In the genomic region with DNA sequence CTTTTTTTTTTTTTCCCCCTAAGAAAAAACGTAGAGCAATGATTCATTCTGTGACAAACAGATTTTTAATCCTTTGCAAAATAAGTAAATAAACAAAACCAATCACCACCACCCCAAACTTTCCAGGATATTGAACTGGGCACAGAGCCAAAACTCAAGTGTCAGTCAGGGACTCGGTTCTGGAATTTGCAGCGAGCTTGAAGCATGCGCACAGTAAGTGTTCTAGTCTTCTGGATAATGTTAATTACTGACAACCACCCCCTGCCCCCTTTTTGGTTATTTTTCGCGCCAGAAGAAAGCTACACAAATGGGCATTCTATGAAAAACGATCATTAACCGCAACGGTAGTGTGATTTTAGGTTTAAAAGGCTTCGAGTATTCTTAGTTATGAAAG, we compare ENCODE assay signal across 8 mouse cellular contexts. TPM values are rescaled to one million over a fixed set of nuclear protein-coding genes. Genes with fewer than 3 reads are reported as not detected.
DNase-seq lines count a peak whose midpoint lies in the region; ATAC-seq lines count a peak whose summit lies in the region.

No protein-coding gene starts in this region.

- peak overlapping the region; percentile 94 for H3K4me2 ChIP-seq in forebrain, embryonic 13.5 days
- H3K4me2 ChIP-seq in midbrain, embryonic 11.5 days = peak overlapping the region; percentile 59

- H3K9ac ChIP-seq in forebrain, embryonic 13.5 days = peak overlapping the region; percentile 91
- H3K9ac ChIP-seq in midbrain, embryonic 11.5 days (ENCODE audit: low read length) = peak overlapping the region; percentile 83

- H3K4me1 ChIP-seq in forebrain, embryonic 13.5 days = peaks cover 28% of the 10 kb centered on the region
- peaks cover 27% of the 10 kb centered on the region for H3K4me1 ChIP-seq in midbrain, embryonic 11.5 days (ENCODE audit: control insufficient read depth, insufficient read depth, low read length)

- intact Hi-C loops in left cerebral cortex, postnatal 14 days (cut with DNase I) = no loop called here

- DNase-seq in adrenal gland, postnatal 10 days = peak; percentile 27
- DNase-seq in adrenal gland, postnatal 25 days = no peak
- peak; percentile 26 to 41 for DNase-seq in left cerebral cortex, postnatal 14 days (ENCODE audit: low spot score in 2 of 2)
- DNase-seq in left cerebral cortex, adult 8-10 months (ENCODE audit: low spot score in 2 of 2) = no peak
- DNase-seq in kidney, postnatal 36 days = peak; percentile 20 to 35
- no peak for DNase-seq in midbrain, embryonic 11.5 days (ENCODE audit: low spot score, missing footprints)
- DNase-seq in thymus, postnatal 36 days = no peak

- ATAC-seq in forebrain, embryonic 13.5 days = no peak
- no peak for ATAC-seq in midbrain, embryonic 11.5 days (ENCODE audit: low FRiP score)

- peak overlapping the region; percentile 92 for H3K4me3 ChIP-seq in forebrain, embryonic 13.5 days
- H3K4me3 ChIP-seq in midbrain, embryonic 11.5 days (ENCODE audit: low read depth, low read length) = peak overlapping the region; percentile 91

- WGBS in forebrain, embryonic 13.5 days = 0% methylated on average over 10 of the region's 10 CpGs
- under 1% methylated on average over 10 of the region's 10 CpGs for WGBS in midbrain, embryonic 11.5 days

- H3K9me3 ChIP-seq in forebrain, embryonic 13.5 days (replicated peaks) = no peaks in the 10 kb centered on the region
- H3K9me3 ChIP-seq in midbrain, embryonic 11.5 days (ENCODE audit: control insufficient read depth, low read length) = no peaks in the 10 kb centered on the region

- peak overlapping the region; percentile 96 for H3K27ac ChIP-seq in forebrain, embryonic 13.5 days
- H3K27ac ChIP-seq in midbrain, embryonic 11.5 days (ENCODE audit: low read depth, low read length) = peak overlapping the region; percentile 88

- no peaks in the 10 kb centered on the region for H3K36me3 ChIP-seq in forebrain, embryonic 13.5 days (ENCODE audit: poor library complexity, severe bottlenecking)
- no peaks in the 10 kb centered on the region for H3K36me3 ChIP-seq in midbrain, embryonic 11.5 days (ENCODE audit: control insufficient read depth, insufficient read depth, low read length)

- H3K27me3 ChIP-seq in forebrain, embryonic 13.5 days = no peaks in the 10 kb centered on the region
- no peaks in the 10 kb centered on the region for H3K27me3 ChIP-seq in midbrain, embryonic 11.5 days (ENCODE audit: control insufficient read depth, insufficient read depth, low read length)

RNA-seq across cellular contexts. Expression of gene Tent4b, which starts 0.5 kb away (rescaled TPM):
- total RNA-seq in adrenal gland, postnatal 10 days (2021) = 10 to 100 TPM; 25.4 to 30.2 TPM
- total RNA-seq in adrenal gland, postnatal 25 days (2021) = 32.3 and 34.1 TPM in 2 replicates
- 10 to 100 TPM; 32.6 to 36.3 TPM for total RNA-seq in left cerebral cortex, postnatal 14 days (2021)
- total RNA-seq in left cerebral cortex, adult 8-10 months (2022) = 10 to 100 TPM; 35.8 to 39.8 (median 38.2) TPM
- polyA plus RNA-seq in forebrain, embryonic 13.5 days (2015; fragmentation: Nextera tagmentation; extraction: Ambion mirVana) = 7.4 and 8.3 TPM in 2 replicates
- 12.5 and 15.0 TPM in 2 replicates for polyA plus RNA-seq in midbrain, embryonic 11.5 days (2014; fragmentation: Nextera tagmentation; extraction: Ambion mirVana)

Comparison
In these comparisons a context has a peak if more than half of its experiments do, and no peak if none do; other contexts are left out.
1. DNase-seq: peak in adrenal gland, postnatal 10 days (single experiment), left cerebral cortex, postnatal 14 days (2 of 2) and kidney, postnatal 36 days (2 of 2); none in adrenal gland, postnatal 25 days (single experiment), left cerebral cortex, adult 8-10 months (0 of 2), midbrain, embryonic 11.5 days (single experiment) and thymus, postnatal 36 days (0 of 2).